Mouse (Mus musculus) monocyte, adult 59 days (primary cell): Measurements from ENCODE around the gene AI182371. TPM values are rescaled to one million over a fixed set of nuclear protein-coding genes. Genes with fewer than 3 reads are reported as not detected.

Experiments
- total RNA-seq, 2 experiments: library from RNA; stranded (reverse); gene quantifications; one replicate each; pipeline ENCODE4 v1.2.4; 2023

AI182371 gene
- 1 to 10 TPM in 1 of 2 experiments, under 1 TPM in 1; 0.82 to 1.0 TPM for total RNA-seq

GRCm38 (mm10) chr2:35101443-35101842 lies at the start of gene AI182371:
Gene AI182371, minus strand, starts transcription at chr2:35101543.

GRCm38 (mm10) chr2:35109141-35109923 lies 8.0 kb upstream of the AI182371 start, which contains the start of gene Cntrl:
Gene Cntrl, plus strand, starts transcription at chr2:35109492.

GRCm38 (mm10) chr2:35061338-35061737 lies 40.0 kb downstream of the AI182371 start, which contains the start of gene Hc:
Gene Hc, minus strand, starts transcription at chr2:35061438.

Other genes with a start within 250 kb of the AI182371 start
- gene Cutal, start 227.1 kb downstream of the AI182371 start, total RNA-seq: not detected
- gene Psmd5, start 226.6 kb downstream of the AI182371 start, total RNA-seq: 10 to 100 TPM; 17.2 to 19.6 TPM
- 1 to 10 TPM; 4.4 to 4.7 TPM for gene Phf19, start 187.5 kb downstream of the AI182371 start, total RNA-seq
- 100 to 1,000 TPM in 1 of 2 experiments, 10 to 100 TPM in 1; 94.2 to 111 TPM for gene Traf1, start 139.8 kb downstream of the AI182371 start, total RNA-seq
- gene Hc, start 40.1 kb downstream of the AI182371 start, total RNA-seq: not detected
- 10 to 100 TPM; 77.9 to 78.8 TPM for gene Cntrl, start 7.9 kb upstream of the AI182371 start, total RNA-seq
- 100 to 1,000 TPM; 220 to 226 TPM for gene Rab14, start 99.6 kb upstream of the AI182371 start, total RNA-seq
- 10 to 100 TPM; 52.5 to 59.1 TPM for gene Gsn, start 154.8 kb upstream of the AI182371 start, total RNA-seq
- gene Stom, start 235.4 kb upstream of the AI182371 start, total RNA-seq: 100 to 1,000 TPM; 143 to 190 TPM